Mouse (Mus musculus) limb, embryonic 13.5 days (tissue): Measurements from ENCODE around the gene Olfr761. TPM values are rescaled to one million over a fixed set of nuclear protein-coding genes. Genes with fewer than 3 reads are reported as not detected.
"Not testable (repeated sequence)": the region's sequence is repeated elsewhere in the genome, so short reads cannot be mapped to it uniquely, and the experiment has no call there.

Source experiments
- ATAC-seq: fragments of 200-750 bp; cut with Nextera tagmentation; 2 replicates; pipeline ENCODE4 v1.8.0; 2017; ENCODE audit warnings: low read depth, moderate number of reproducible peaks, moderate TSS enrichment; ENCODE audit not compliant: low FRiP score
- H3K27ac ChIP-seq: fragments of 300-500 bp; sonication (generic); 2 replicates; pipeline ENCODE4 v1.5.1; 2015; ENCODE audit warnings: inconsistent platforms, mild to moderate bottlenecking, moderate library complexity
- H3K27me3 ChIP-seq: fragments of 300-500 bp; sonication (generic); 2 replicates; pipeline ENCODE4 v1.6.1; 2015; ENCODE audit warnings: mild to moderate bottlenecking, inconsistent platforms
- H3K36me3 ChIP-seq: fragments of 300-500 bp; sonication (generic); 2 replicates; pipeline ENCODE4 v1.6.1; 2015; ENCODE audit warnings: inconsistent platforms, mild to moderate bottlenecking, moderate library complexity
- H3K4me1 ChIP-seq: fragments of 300-500 bp; sonication (generic); 2 replicates; pipeline ENCODE4 v1.6.1; 2015; ENCODE audit warnings: inconsistent platforms
- H3K4me2 ChIP-seq: fragments of 300-500 bp; sonication (generic); replicated peaks from 2 replicates; pipeline ENCODE4 v1.6.1; 2015; ENCODE audit warnings: inconsistent platforms, mild to moderate bottlenecking, moderate library complexity
- H3K4me3 ChIP-seq: fragments of 300-500 bp; sonication (generic); 2 replicates; pipeline ENCODE4 v1.5.1; 2015; ENCODE audit warnings: moderate library complexity, mild to moderate bottlenecking, inconsistent platforms
- H3K9ac ChIP-seq: fragments of 300-500 bp; sonication (generic); 2 replicates; pipeline ENCODE4 v1.6.1; 2015; ENCODE audit warnings: mild to moderate bottlenecking, inconsistent platforms
- H3K9me3 ChIP-seq: fragments of 300-500 bp; sonication (generic); 2 replicates; pipeline ENCODE4 v1.6.1; 2016; ENCODE audit warnings: inconsistent platforms
- WGBS: fragments of 180-500 bp; shearing (Covaris S2); methylation state at CpG from one replicate; pipeline ENCODE4 v1.1.7; 2015; 5-methylcytosine and 5-hydroxymethylcytosine counted together
- polyA plus RNA-seq: library from polyadenylated mRNA; unstranded; fragments of >200 nt; fragmentation: Nextera tagmentation; extraction: Ambion mirVana; gene quantifications from 2 replicates; pipeline ENCODE4 v1.2.1, GENCODE M21; 2015

Gene Olfr761
- polyA plus RNA-seq, result not detected in 2 replicates

- no peak within 1 kb of the TSS for H3K27ac ChIP-seq
- no peaks in the 10 kb centered on the region for H3K4me1 ChIP-seq
- H3K4me2 ChIP-seq, result no peak within 1 kb of the TSS
- no peaks in the 10 kb centered on the region for H3K36me3 ChIP-seq
- 70% methylated on average over 2 of the region's 2 CpGs for WGBS
- ATAC-seq, result no peak
- no peak within 1 kb of the TSS for H3K9ac ChIP-seq
- no peaks in the 10 kb centered on the region for H3K9me3 ChIP-seq
- H3K4me3 ChIP-seq, result no peak within 1 kb of the TSS
- no peaks in the 10 kb centered on the region for H3K27me3 ChIP-seq
These were observed at the start of gene Olfr761 for GRCm38 (mm10) chr17:37952979-37953378. Gene Olfr761, minus strand, starts transcription at chr17:37953079.

- H3K9ac ChIP-seq, result no peak overlapping the region
- peaks cover 5% of the 10 kb centered on the region; the same call in 1 of the 2 replicates for H3K9me3 ChIP-seq
- ATAC-seq, result no peak
- H3K4me2 ChIP-seq, result no peak overlapping the region
- no peak overlapping the region for H3K4me3 ChIP-seq
- H3K27me3 ChIP-seq, result no peaks in the 10 kb centered on the region
- WGBS, result 63% methylated on average over 10 of the region's 10 CpGs
- no peak overlapping the region for H3K27ac ChIP-seq
- no peaks in the 10 kb centered on the region for H3K36me3 ChIP-seq
- no peaks in the 10 kb centered on the region for H3K4me1 ChIP-seq
These were observed 42.9 kb upstream of the Olfr761 start for GRCm38 (mm10) chr17:37995635-37996307.

DNA sequence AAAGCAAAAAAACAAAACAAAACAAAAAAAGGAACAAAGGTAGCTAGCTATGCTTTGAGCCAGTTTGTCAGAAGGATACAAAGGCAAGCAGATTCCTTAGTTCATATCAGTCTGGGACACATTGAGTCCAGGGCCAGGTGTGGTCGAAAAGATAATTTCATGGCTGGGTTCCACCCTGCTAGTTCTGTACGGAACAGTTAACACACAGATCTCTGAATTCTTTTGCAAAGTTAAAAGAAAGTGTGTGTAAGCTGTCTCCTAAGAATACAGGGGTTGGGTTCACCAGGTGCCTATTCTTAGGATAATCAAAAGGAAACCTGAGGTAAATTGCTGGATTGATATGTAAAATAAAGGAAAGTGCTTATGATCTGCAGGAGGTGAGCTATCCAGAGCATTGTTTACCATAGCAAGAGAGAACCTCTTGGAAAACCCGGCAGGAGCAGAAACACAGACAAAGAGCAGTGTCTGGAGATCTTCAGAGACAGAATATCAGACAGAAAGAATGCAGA lies 37.6 kb upstream of the Olfr761 start:
- Histone ChIP-seq H3K4me3 (no peak overlapping the region), H3K4me1 (no peaks in the 10 kb centered on the region), H3K27ac (no peak overlapping the region), H3K9me3 (peaks cover 11% of the 10 kb centered on the region; the same call in 1 of the 2 replicates), H3K9ac (no peak overlapping the region), H3K4me2 (no peak overlapping the region), H3K27me3 (no peaks in the 10 kb centered on the region), H3K36me3 (no peaks in the 10 kb centered on the region)
- WGBS, result 48% methylated on average over 3 of the region's 3 CpGs
- no peak for ATAC-seq

DNA sequence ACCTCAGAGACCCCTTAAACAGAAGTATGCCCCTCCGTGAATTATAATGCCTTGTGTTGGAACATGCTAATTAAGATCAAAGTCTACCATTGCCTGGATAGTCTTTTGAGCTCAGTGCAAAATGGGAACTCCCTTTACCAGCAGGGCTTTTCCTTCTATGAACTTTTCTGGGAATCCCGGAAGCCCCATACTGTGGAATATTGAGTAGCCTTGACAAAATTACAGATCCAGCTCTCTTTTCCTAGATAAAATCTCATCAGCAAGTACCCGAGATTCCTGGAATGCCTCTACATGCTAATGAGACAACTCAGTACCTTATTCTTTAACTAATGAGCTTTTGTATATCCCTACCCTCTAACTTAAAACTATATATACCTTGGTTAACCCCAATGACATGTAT lies 20.7 kb upstream of the Olfr761 start:
- WGBS, result 86% methylated on average over 3 of the region's 3 CpGs
- no peaks in the 10 kb centered on the region for H3K27me3 ChIP-seq
- ATAC-seq, result no peak
- no peaks in the 10 kb centered on the region for H3K4me1 ChIP-seq
- H3K27ac ChIP-seq, result no peak overlapping the region
- H3K36me3 ChIP-seq, result no peaks in the 10 kb centered on the region
- H3K4me2 ChIP-seq, result no peak overlapping the region
- H3K9me3 ChIP-seq, result 0 out of 2 replicates have a peak, but pooled peaks cover 4% of the 10 kb centered on the region
- no peak overlapping the region for H3K4me3 ChIP-seq
- H3K9ac ChIP-seq, result no peak overlapping the region

DNA sequence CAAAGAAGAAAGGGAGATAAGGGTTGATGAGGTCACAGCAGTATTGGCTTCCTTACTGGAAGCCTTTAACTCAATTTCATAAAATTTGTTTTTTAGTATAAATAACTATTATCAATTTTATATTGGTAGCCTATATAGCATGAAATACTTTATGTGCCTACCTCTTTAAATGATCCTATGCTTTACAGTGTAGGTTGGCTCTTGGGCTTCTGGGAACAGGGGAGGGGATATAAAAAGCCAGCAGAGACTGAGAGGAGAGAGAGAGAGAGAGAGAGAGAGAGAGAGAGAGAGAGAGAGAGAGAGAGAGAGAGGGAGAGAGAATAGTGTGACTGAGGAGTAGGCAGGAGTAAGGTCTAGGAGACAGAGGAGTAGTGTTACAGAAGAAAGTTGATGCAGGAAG lies 32.6 kb downstream of the Olfr761 start, which contains the start of gene Olfr128:
Gene Olfr128 (plus strand): TSS at position 301 of the 400 bp plus-strand sequence.
- H3K4me3 ChIP-seq, result no peak within 1 kb of the TSS
- no peaks in the 10 kb centered on the region for H3K36me3 ChIP-seq
- H3K4me1 ChIP-seq, result no peaks in the 10 kb centered on the region
- H3K9ac ChIP-seq, result no peak within 1 kb of the TSS
- H3K27ac ChIP-seq, result no peak within 1 kb of the TSS
- no peaks in the 10 kb centered on the region for H3K9me3 ChIP-seq
- no peak within 1 kb of the TSS for H3K4me2 ChIP-seq
- H3K27me3 ChIP-seq, result no peaks in the 10 kb centered on the region
- ATAC-seq, result no peak

- not testable (repeated sequence) for H3K9ac ChIP-seq, H3K27me3 ChIP-seq, H3K4me2 ChIP-seq, ATAC-seq, H3K9me3 ChIP-seq, H3K27ac ChIP-seq, H3K4me1 ChIP-seq, H3K4me3 ChIP-seq, H3K36me3 ChIP-seq
- WGBS, result 70% methylated on average over 8 of the region's 8 CpGs
These were observed 46.1 kb downstream of the Olfr761 start for GRCm38 (mm10) chr17:37906821-37907220.

Other genes starting within 250 kb of the Olfr761 start
- not detected in 2 replicates for gene Olfr120, start 231.3 kb downstream of the Olfr761 start, polyA plus RNA-seq
- not detected in 2 replicates for gene Olfr121, start 204.2 kb downstream of the Olfr761 start, polyA plus RNA-seq
- gene Olfr122, start 184.5 kb downstream of the Olfr761 start, polyA plus RNA-seq, result not detected in 2 replicates
- not detected in 2 replicates for gene Olfr123, start 159.6 kb downstream of the Olfr761 start, polyA plus RNA-seq
- gene Olfr124, start 153.2 kb downstream of the Olfr761 start, polyA plus RNA-seq, result not detected in 2 replicates
- gene Olfr125, start 120.1 kb downstream of the Olfr761 start, polyA plus RNA-seq, result not detected in 2 replicates
- gene Olfr126, start 105.6 kb downstream of the Olfr761 start, polyA plus RNA-seq, result not detected in 2 replicates
- gene Olfr127, start 52.6 kb downstream of the Olfr761 start, polyA plus RNA-seq, result not detected in 2 replicates
- gene Olfr128, start 32.5 kb downstream of the Olfr761 start, polyA plus RNA-seq, result not detected in 2 replicates
- not detected in 2 replicates for gene Olfr129, start 107.0 kb upstream of the Olfr761 start, polyA plus RNA-seq
- gene Olfr130, start 110.8 kb upstream of the Olfr761 start, polyA plus RNA-seq, result not detected in 2 replicates
- not detected in 2 replicates for gene Olfr131, start 135.6 kb upstream of the Olfr761 start, polyA plus RNA-seq
- gene Olfr132, start 181.4 kb upstream of the Olfr761 start, polyA plus RNA-seq, result not detected in 2 replicates
- gene Olfr133, start 192.2 kb upstream of the Olfr761 start, polyA plus RNA-seq, result not detected in 2 replicates
- not detected in 2 replicates for gene Olfr134, start 218.3 kb upstream of the Olfr761 start, polyA plus RNA-seq